Mouse (Mus musculus) layer of hippocampus, adult 8-10 months (tissue): ENCODE results near the gene Zc3h18. TPM values are rescaled to one million over a fixed set of nuclear protein-coding genes. Genes with fewer than 3 reads are reported as not detected.

Experiments used
- DNase-seq, 2 experiments: peaks; one replicate each; pipeline ENCODE4 v3.0.0; 2022; ENCODE audit warnings: low spot score in 2 of 2
- total RNA-seq, 4 experiments: library from RNA; stranded (reverse); gene quantifications; 2 replicates each; pipeline ENCODE4 v1.2.4; 2022

Zc3h18 gene
- total RNA-seq, 4 experiments from 2014 or later, result 39.6 to 42.7 (median 40.9) TPM

GRCm38 (mm10) chr8:122393717-122394116 lies 17.3 kb downstream of the Zc3h18 start:
- no peak for DNase-seq

DNA sequence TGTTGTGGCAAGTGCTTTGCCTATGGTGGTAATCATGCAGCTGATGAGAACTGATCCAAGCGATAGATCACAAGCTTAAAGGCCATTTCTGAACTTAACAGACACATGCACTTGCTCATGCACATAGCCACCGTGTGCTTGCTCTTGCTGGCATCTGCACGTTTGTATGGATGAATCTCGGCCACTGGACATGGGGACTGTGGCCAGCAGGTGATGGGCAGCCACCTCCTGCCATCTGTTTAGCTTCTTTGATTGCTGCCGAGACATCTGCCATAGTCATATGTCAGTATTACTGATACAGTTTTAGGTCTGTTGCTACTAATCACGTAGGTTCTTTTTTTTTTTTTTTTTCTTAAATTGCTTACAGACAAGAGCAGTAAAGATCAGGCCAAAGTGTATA lies 18.9 kb downstream of the Zc3h18 start:
- no peak for DNase-seq

DNA sequence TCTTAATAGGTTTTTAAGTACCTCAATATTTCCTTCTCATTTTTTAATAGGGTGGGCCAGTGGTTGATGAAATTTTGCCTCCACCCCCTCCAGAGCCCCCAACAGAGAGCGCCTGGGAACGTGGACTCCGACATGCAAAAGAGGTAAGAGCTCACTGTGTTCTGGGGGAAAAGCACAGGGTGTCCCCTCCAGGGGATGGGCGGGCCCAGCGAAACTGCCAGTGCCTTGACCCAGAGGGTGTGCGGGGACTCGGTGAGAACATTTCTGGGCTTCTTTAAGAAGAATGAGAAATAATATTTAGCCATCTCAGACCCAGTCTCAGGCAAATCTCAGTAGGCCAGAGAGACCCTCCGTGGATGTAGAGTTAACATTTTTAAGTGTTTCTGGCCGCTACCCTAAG lies 21.8 kb downstream of the Zc3h18 start:
- no peak for DNase-seq

DNA sequence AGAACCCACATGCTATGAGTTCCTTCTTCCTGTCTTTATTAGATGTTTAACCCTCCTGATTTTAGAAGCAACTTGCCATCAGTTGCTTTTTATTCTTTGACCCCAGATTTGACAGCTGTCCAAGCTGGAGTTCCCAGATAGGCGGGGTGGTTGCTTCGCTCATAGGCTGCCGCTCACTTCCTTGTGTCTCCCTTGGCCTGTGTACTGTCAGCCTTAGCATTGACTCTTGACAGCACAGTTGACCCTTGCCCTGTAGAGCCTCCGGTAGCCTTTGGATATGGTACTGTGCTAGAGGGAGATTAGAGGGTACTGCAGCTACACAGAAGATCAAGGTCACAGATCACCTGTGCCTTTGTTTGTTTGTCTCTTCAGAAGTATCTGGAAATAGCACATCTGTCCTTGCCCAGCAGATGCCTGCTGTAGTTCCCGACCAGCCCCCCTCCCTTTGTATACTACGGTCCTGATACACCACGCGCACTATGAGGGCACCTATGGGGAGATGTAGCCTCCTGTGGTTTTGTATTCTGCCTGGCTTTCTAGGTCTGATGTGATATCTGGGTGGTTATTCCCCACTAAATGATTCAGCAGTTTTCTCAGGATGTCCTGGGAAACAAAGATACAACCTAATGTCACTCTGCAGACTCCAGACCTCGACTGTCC lies 28.9 kb downstream of the Zc3h18 start:
- no peak for DNase-seq

GRCm38 (mm10) chr8:122407678-122408077 lies 31.3 kb downstream of the Zc3h18 start:
- no peak for DNase-seq

DNA sequence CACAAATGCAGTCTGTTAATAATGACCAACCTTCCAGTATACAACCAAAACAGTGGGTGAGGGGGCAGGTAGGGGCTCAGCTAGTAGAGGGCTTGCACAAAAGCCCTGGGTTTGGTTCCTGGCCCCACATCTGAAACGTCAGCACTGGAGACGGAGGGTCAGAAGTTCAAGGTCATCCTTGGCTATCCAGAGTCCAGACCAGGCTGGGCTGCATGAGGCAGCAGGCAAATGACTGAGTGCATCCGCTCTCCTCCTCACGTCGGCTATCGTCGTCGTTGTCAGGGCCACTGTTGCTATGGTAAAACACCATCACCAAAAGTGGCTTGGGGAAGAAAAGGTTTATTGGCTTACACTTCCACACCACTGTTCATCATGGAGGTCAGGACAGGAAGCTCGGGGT lies 37.9 kb downstream of the Zc3h18 start:
- no peak for DNase-seq

GRCm38 (mm10) chr8:122415554-122415953 lies 39.1 kb downstream of the Zc3h18 start:
- DNase-seq, result no peak

GRCm38 (mm10) chr8:122419881-122420555 lies 43.6 kb downstream of the Zc3h18 start:
- no peak for DNase-seq

GRCm38 (mm10) chr8:122421376-122422070 lies 45.1 kb downstream of the Zc3h18 start, which contains the start of gene Il17c:
Gene Il17c (plus strand): TSS chr8:122422020.
- DNase-seq, result no peak

DNA sequence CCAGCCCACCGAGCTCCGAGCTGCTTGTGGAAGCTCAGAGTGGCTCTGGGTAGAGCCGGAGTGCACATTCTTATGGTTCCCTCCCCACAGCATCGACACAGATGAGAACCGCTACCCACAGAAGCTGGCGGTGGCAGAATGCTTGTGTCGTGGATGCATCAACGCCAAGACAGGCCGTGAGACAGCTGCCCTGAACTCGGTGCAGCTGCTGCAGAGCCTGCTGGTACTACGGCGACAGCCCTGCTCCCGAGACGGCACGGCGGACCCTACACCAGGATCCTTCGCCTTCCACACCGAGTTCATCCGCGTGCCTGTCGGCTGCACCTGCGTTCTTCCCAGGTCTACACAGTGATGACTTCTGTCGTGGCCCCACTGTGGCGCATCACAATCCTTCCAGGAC lies 46.8 kb downstream of the Zc3h18 start:
- no peak for DNase-seq

GRCm38 (mm10) chr8:122423659-122424058 lies 47.2 kb downstream of the Zc3h18 start:
- DNase-seq, result no peak

DNA sequence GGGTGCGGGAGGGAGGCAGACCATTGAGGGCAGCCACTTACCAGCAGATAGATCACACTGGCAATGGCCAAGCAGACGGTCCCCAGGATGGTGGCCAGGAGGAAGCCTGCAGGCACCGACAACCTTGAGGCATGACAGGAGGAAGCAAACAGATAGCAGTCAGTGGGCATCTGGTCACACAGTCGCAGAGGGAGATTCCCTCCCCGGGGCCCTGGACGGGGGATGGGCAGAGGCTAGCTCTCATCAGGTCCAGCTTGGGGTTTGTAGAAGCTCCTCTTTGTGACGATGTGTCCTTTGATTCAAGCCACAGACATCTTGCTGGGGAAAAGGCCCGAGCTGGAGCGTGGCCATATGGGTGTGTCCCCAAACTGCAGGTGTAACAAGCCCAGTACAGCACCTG lies 49.7 kb downstream of the Zc3h18 start:
- DNase-seq, result no peak

DNA sequence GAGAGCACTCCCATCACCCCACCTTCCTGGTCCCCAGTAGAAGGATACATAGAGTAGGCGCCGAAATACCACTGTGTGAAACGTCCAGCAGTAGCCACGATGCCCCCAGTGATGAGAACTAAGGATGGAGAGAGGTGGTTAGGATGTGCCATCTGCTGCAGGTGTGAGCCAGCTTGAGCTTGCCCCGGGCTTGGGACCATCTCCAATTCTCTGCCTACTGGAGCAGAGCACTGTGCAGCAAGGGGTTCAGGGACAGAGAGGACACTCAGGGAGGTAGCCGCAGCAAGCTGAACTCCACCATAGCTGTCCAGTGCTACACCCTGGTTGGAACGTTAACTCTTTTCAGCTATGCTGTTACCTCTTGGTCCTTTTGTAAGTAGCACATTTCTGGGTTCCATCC lies 51.2 kb downstream of the Zc3h18 start:
- DNase-seq, result no peak

DNA sequence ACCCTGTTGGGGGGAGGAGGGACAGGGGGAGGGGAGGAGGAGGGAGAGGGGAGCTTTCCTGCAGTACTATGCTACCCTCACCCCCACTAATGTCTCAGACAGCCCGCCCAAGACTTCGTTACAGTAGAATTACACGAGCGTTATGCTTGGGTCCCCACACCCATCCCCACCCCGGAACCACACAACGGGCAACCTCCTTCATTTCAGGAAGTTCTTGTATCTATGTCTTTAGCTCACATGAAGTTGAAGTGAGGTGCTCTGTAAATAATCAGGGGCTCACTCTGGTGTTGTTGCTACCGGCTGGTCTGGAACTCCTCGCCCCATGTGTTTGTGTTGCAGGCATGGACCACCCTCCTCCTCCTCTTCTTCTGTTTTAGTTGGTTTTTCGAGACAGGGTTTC lies 51.8 kb downstream of the Zc3h18 start:
- no peak for DNase-seq

- no peak for DNase-seq
Measured at GRCm38 (mm10) chr8:122430058-122430636, 53.7 kb downstream of the Zc3h18 start.

- DNase-seq, result no peak
Measured at GRCm38 (mm10) chr8:122430646-122431045, 54.2 kb downstream of the Zc3h18 start.

DNA sequence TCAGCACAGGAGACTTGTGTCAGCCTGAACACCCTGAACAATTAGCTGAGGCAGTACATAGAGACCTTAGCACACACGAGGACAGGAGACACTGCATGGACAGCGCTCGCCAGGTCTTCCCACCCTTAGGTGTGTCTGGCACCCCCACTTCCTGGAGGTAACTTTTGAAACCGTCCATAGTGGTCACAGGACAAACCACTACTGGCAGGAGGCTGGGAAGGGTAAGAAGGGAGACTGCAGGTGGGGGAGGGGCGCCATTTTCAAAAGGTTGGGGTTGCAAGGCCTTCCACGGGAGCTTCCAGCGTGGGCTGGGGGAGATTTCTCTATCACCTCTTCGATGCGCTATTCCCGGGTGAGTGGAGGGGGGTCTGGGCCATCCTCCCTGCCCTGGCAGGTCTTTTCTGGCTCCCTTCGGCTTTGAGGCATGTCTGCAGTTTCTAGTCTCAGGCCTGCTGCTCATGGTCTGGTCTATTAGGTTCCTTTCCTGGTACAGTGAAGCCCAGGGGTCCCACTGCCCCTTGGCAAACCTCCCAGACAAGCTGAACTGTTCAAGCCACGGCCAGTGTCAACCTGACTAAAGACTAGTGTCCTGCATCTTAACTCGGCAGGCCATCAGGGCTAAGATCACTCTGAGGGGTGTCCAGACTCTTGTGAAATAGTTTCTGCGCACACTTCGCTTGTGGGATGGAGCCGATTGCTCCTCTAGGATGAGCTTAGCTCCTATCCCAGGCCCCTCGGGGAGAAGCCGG lies 55.5 kb downstream of the Zc3h18 start:
- no peak for DNase-seq

GRCm38 (mm10) chr8:122432443-122433268 lies 56.2 kb downstream of the Zc3h18 start, which contains the start of gene Cyba:
Gene Cyba (minus strand): TSS chr8:122432930.
- no peak for DNase-seq

DNA sequence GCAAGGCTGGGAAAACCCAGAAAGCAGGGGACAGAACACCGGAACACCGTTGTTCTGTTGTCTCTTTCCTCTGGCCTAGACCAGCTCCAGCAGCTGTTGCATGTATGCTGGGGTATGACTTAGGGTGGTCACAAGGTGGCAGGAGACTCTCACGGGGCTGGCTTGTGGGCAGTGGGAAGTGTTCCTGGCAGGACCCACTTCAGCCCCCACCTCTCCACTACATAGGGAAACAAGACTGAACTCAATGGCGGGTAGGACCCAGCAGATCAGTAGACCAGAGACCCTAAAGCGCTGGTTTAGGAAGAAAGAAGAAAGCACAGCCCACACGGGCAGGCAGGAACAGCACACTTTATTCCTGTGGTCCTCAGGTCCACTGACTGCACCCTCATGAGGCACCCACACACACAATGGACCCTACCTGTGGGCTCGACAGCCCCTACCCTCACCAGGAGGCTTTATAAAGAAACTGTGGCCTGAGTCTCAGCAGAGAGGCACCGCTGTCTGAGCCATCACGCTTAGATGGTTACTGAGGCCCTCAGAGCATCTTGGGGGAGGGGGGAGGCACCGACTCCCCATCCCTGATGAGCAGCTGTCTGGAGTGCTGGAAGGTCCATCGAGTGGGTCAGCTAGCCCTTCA lies 57.0 kb downstream of the Zc3h18 start:
- no peak for DNase-seq

- DNase-seq, result no peak
Measured at GRCm38 (mm10) chr8:122435375-122435774, 59.0 kb downstream of the Zc3h18 start.
